Comparison of ENCODE assay signal across 25 mouse cellular contexts in the genomic region with DNA sequence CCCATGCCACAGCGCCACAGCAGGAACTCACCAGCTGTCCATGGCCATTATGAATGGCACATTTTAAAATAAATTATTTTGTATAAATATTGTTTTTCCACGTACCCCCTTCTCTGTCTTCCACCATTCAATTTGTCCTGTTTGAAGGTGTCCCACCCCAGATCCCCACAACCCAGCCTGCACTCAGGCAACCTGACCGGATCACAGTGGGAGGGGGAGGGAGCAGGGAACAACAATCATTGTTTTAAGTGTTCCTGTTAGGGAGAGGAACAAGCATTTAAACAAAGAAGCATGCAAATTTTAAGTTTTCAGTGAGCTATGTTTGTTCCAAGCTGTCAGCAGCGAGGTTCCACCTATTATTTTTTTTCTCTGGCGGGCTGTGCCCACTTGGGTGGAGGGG. TPM values are rescaled to one million over a fixed set of nuclear protein-coding genes. Genes with fewer than 3 reads are reported as not detected.
DNase-seq lines count a peak whose midpoint lies in the region; ATAC-seq and TF ChIP-seq lines count a peak whose summit lies in the region.
"Had no signal": no experiment of that assay in that cellular context is flagged by ENCODE, and none has a peak within 500 bp of the region (broad histone marks: within the 10 kb centered on the region; RNA-seq: fewer than 3 reads in every experiment).

No protein-coding gene starts in this region.

- ATAC-seq in forebrain, embryonic 14.5 days = no peak
- ATAC-seq in forebrain, embryonic 12.5 days (ENCODE audit: low FRiP score) = no peak
- ATAC-seq in kidney, postnatal 0 days (replicated peaks; ENCODE audit: low FRiP score, low read depth) = no peak
- no peak for ATAC-seq in midbrain, embryonic 14.5 days (ENCODE audit: low FRiP score, low TSS enrichment)
- ATAC-seq in midbrain, embryonic 15.5 days (replicated peaks) = no peak
- ATAC-seq: hindbrain, embryonic 16.5 days; Patski had no signal

- no peak for DNase-seq in forebrain, embryonic 14.5 days (ENCODE audit: low spot score)
- DNase-seq in kidney, postnatal 0 days (ENCODE audit: low spot score) = no peak
- DNase-seq in kidney, postnatal 10 days = no peak
- DNase-seq in midbrain, embryonic 14.5 days = no peak
- DNase-seq in right cerebral cortex, postnatal 4 days = no peak
- DNase-seq: adrenal gland, postnatal 14 days; cerebellum, adult 11-12 months; cerebellum, adult 9-11 months; gastrocnemius, postnatal 25 days; heart, adult 18-20 months; heart, postnatal 4 days; thymus, postnatal 14 days had no signal

- H3K4me2 ChIP-seq in forebrain, embryonic 14.5 days (ENCODE audit: low read length) = no peak overlapping the region
- no peak overlapping the region for H3K4me2 ChIP-seq in forebrain, embryonic 12.5 days
- H3K4me2 ChIP-seq in kidney, postnatal 0 days (ENCODE audit: low read length) = no peak overlapping the region
- H3K4me2 ChIP-seq in midbrain, embryonic 14.5 days (ENCODE audit: low read length) = no peak overlapping the region
- no peak overlapping the region for H3K4me2 ChIP-seq in midbrain, embryonic 15.5 days
- H3K4me2 ChIP-seq: heart, embryonic 12.5 days; intestine, embryonic 15.5 days; limb, embryonic 12.5 days; liver, embryonic 11.5 days; stomach, embryonic 15.5 days had no signal

- no peaks in the 10 kb centered on the region for H3K27me3 ChIP-seq in forebrain, embryonic 14.5 days (replicated peaks; ENCODE audit: control insufficient read depth, insufficient read depth, low read length)
- no peaks in the 10 kb centered on the region for H3K27me3 ChIP-seq in forebrain, embryonic 12.5 days
- no peaks in the 10 kb centered on the region for H3K27me3 ChIP-seq in kidney, postnatal 0 days (ENCODE audit: insufficient read depth, low read length)
- H3K27me3 ChIP-seq in midbrain, embryonic 14.5 days (ENCODE audit: control insufficient read depth, insufficient read depth, low read length) = no peaks in the 10 kb centered on the region
- H3K27me3 ChIP-seq in midbrain, embryonic 15.5 days (replicated peaks) = no peaks in the 10 kb centered on the region
- H3K27me3 ChIP-seq: CH12.LX; heart, embryonic 12.5 days; intestine, embryonic 15.5 days; limb, embryonic 12.5 days; Patski; stomach, embryonic 15.5 days had no signal

- no peaks in the 10 kb centered on the region for H3K9me3 ChIP-seq in forebrain, embryonic 14.5 days (replicated peaks; ENCODE audit: control insufficient read depth, low read length)
- no peaks in the 10 kb centered on the region for H3K9me3 ChIP-seq in forebrain, embryonic 12.5 days
- no peaks in the 10 kb centered on the region for H3K9me3 ChIP-seq in kidney, postnatal 0 days (replicated peaks; ENCODE audit: low read length)
- no peaks in the 10 kb centered on the region for H3K9me3 ChIP-seq in midbrain, embryonic 14.5 days (ENCODE audit: control insufficient read depth, low read length)
- H3K9me3 ChIP-seq in midbrain, embryonic 15.5 days = no peaks in the 10 kb centered on the region
- H3K9me3 ChIP-seq: intestine, embryonic 15.5 days; stomach, embryonic 15.5 days had no signal

- 56% methylated on average over 5 of the region's 5 CpGs for WGBS in forebrain, embryonic 14.5 days
- 66% methylated on average over 5 of the region's 5 CpGs for WGBS in forebrain, embryonic 12.5 days
- whole genome bisulfite sequencing in kidney, postnatal 0 days = 68% methylated on average over 5 of the region's 5 CpGs
- 62% methylated on average over 5 of the region's 5 CpGs for WGBS in midbrain, embryonic 14.5 days
- WGBS in midbrain, embryonic 15.5 days = 69% methylated on average over 5 of the region's 5 CpGs

- TF ChIP-seq CTCF in kidney, postnatal 0 days (IDR thresholded peaks at IDR 0.05; ENCODE audit: low read depth) = no peak

- H3K36me3 ChIP-seq in forebrain, embryonic 14.5 days (ENCODE audit: control insufficient read depth, insufficient read depth, low read length) = no peaks in the 10 kb centered on the region
- H3K36me3 ChIP-seq in forebrain, embryonic 12.5 days (replicated peaks) = no peaks in the 10 kb centered on the region
- H3K36me3 ChIP-seq in kidney, postnatal 0 days (ENCODE audit: insufficient read depth, low read length) = no peaks in the 10 kb centered on the region
- H3K36me3 ChIP-seq in midbrain, embryonic 14.5 days (ENCODE audit: control insufficient read depth, insufficient read depth, low read length) = no peaks in the 10 kb centered on the region
- H3K36me3 ChIP-seq in midbrain, embryonic 15.5 days (replicated peaks) = no peaks in the 10 kb centered on the region
- H3K36me3 ChIP-seq: heart, embryonic 12.5 days; intestine, embryonic 15.5 days; limb, embryonic 12.5 days; midbrain, embryonic 10.5 days; stomach, embryonic 15.5 days had no signal

- no peak overlapping the region for H3K4me3 ChIP-seq in forebrain, embryonic 14.5 days (ENCODE audit: low read depth, low read length)
- no peak overlapping the region for H3K4me3 ChIP-seq in forebrain, embryonic 12.5 days (replicated peaks)
- H3K4me3 ChIP-seq in kidney, postnatal 0 days (replicated peaks; ENCODE audit: low read depth, low read length) = no peak overlapping the region
- H3K4me3 ChIP-seq in midbrain, embryonic 14.5 days (replicated peaks; ENCODE audit: low read depth, low read length) = no peak overlapping the region
- H3K4me3 ChIP-seq in midbrain, embryonic 15.5 days = no peak overlapping the region
- H3K4me3 ChIP-seq: erythroblast, embryonic 14.5 days; heart, embryonic 12.5 days; intestine, embryonic 15.5 days; limb, embryonic 12.5 days; midbrain, embryonic 10.5 days; stomach, embryonic 15.5 days had no signal

- H3K4me1 ChIP-seq in forebrain, embryonic 14.5 days (ENCODE audit: control insufficient read depth, insufficient read depth, low read length) = no peaks in the 10 kb centered on the region
- H3K4me1 ChIP-seq in forebrain, embryonic 12.5 days = 0 out of 2 replicates have a peak, but pooled peaks cover 8% of the 10 kb centered on the region
- H3K4me1 ChIP-seq in kidney, postnatal 0 days (replicated peaks; ENCODE audit: insufficient read depth, low read length) = peaks cover 3% of the 10 kb centered on the region; the same call in 1 of the 2 replicates
- H3K4me1 ChIP-seq in midbrain, embryonic 14.5 days (ENCODE audit: control insufficient read depth, insufficient read depth, low read length) = no peaks in the 10 kb centered on the region
- H3K4me1 ChIP-seq in midbrain, embryonic 15.5 days = no peaks in the 10 kb centered on the region
- H3K4me1 ChIP-seq: limb, embryonic 12.5 days; midbrain, embryonic 10.5 days had no signal

- no peak overlapping the region for H3K9ac ChIP-seq in forebrain, embryonic 14.5 days (ENCODE audit: low read length)
- H3K9ac ChIP-seq in forebrain, embryonic 12.5 days = no peak overlapping the region
- H3K9ac ChIP-seq in kidney, postnatal 0 days (ENCODE audit: low read depth, low read length) = no peak overlapping the region
- 0 out of 2 replicates have a peak overlapping the region, but pooled peaks have one; percentile 20 for H3K9ac ChIP-seq in midbrain, embryonic 14.5 days (replicated peaks; ENCODE audit: low read length)
- no peak overlapping the region for H3K9ac ChIP-seq in midbrain, embryonic 15.5 days
- H3K9ac ChIP-seq: heart, embryonic 12.5 days; intestine, embryonic 15.5 days; limb, embryonic 12.5 days; stomach, embryonic 15.5 days had no signal

- peak overlapping the region; percentile 14; the same call in 1 of the 2 replicates for H3K27ac ChIP-seq in forebrain, embryonic 14.5 days (ENCODE audit: low read depth, low read length)
- H3K27ac ChIP-seq in forebrain, embryonic 12.5 days = no peak overlapping the region
- H3K27ac ChIP-seq in kidney, postnatal 0 days = 0 out of 2 replicates have a peak overlapping the region, but pooled peaks have one; percentile 34
- no peak overlapping the region for H3K27ac ChIP-seq in midbrain, embryonic 14.5 days (replicated peaks; ENCODE audit: low read depth, low read length)
- H3K27ac ChIP-seq in midbrain, embryonic 15.5 days = no peak overlapping the region
- H3K27ac ChIP-seq: intestine, embryonic 15.5 days; limb, embryonic 12.5 days; stomach, embryonic 15.5 days had no signal

RNA-seq across cellular contexts. Expression of a gene that starts 3.0 kb away (rescaled TPM):
- 0.41 and 0.59 TPM in 2 replicates for polyA plus RNA-seq in forebrain, embryonic 14.5 days (2014; fragmentation: Nextera tagmentation; extraction: Ambion mirVana)
- polyA plus RNA-seq in forebrain, embryonic 12.5 days (2016; fragmentation: Nextera tagmentation; extraction: Ambion mirVana) = 1.2 and 1.3 TPM in 2 replicates
- polyA plus RNA-seq in kidney, postnatal 0 days (2015; fragmentation: Nextera tagmentation; extraction: Ambion mirVana) = 0.17 and 0.27 TPM in 2 replicates
- 0.81 and 0.92 TPM in 2 replicates for polyA plus RNA-seq in midbrain, embryonic 14.5 days (2014; fragmentation: Nextera tagmentation; extraction: Ambion mirVana)
- polyA plus RNA-seq in midbrain, embryonic 15.5 days (2015; fragmentation: Nextera tagmentation; extraction: Ambion mirVana) = 0.62 and 0.83 TPM in 2 replicates
- polyA plus RNA-seq: heart, postnatal 0 days had no signal

RNA-seq across cellular contexts. Expression of a gene that starts 23.6 kb away (rescaled TPM):
- polyA plus RNA-seq in forebrain, embryonic 14.5 days (2014; fragmentation: Nextera tagmentation; extraction: Ambion mirVana) = 29.0 and 34.3 TPM in 2 replicates
- 68.9 and 69.0 TPM in 2 replicates for polyA plus RNA-seq in forebrain, embryonic 12.5 days (2016; fragmentation: Nextera tagmentation; extraction: Ambion mirVana)
- polyA plus RNA-seq in kidney, postnatal 0 days (2015; fragmentation: Nextera tagmentation; extraction: Ambion mirVana) = 11.8 and 15.3 TPM in 2 replicates
- polyA plus RNA-seq in midbrain, embryonic 14.5 days (2014; fragmentation: Nextera tagmentation; extraction: Ambion mirVana) = 26.1 and 32.8 TPM in 2 replicates
- polyA plus RNA-seq in midbrain, embryonic 15.5 days (2015; fragmentation: Nextera tagmentation; extraction: Ambion mirVana) = 37.6 TPM in 2 replicates

Comparison
In these comparisons a context has a peak if more than half of its experiments do, and no peak if none do; other contexts are left out.
1. H3K27ac ChIP-seq: peak in forebrain, embryonic 14.5 days (single experiment) and kidney, postnatal 0 days (single experiment); none in forebrain, embryonic 12.5 days (single experiment), midbrain, embryonic 14.5 days (single experiment) and midbrain, embryonic 15.5 days (single experiment).